Mouse (Mus musculus): ENCODE data around the gene Zfp715. TPM values are rescaled to one million over a fixed set of nuclear protein-coding genes. Genes with fewer than 3 reads are reported as not detected.
A peak's percentile ranks its signal among the peaks of the same experiment; 100 is the strongest.
"Not testable (repeated sequence)": the region's sequence is repeated elsewhere in the genome, so short reads cannot be mapped to it uniquely, and the experiment has no call there.

Zfp715 gene
- polyA plus RNA-seq, 1 experiment from 2014 or later: 3.9 TPM

DNA sequence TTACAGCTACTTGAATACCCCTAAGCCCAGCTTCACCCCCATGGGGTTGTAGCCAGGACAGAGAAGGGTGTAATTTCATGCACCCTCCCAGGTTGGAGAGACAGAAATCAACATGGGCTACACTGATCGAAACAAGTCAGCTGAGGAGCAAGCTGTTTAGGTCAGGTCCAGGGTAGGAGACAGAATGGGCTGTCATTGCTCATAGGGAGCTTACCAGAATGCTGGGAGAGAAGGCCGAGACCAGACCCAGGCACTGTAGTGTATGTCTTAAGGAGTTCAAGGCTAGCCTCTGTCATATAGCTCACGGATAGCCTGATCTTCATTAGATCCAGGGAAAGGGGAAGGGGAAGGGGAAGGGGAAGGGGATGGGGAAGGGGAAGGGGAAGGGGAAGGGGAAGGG lies 30.6 kb downstream of the Zfp715 start:
- no peak for ATAC-seq
- H3K27me3 ChIP-seq (ENCODE audit: insufficient read depth, low read length): no peaks in the 10 kb centered on the region
- no peak overlapping the region for H3K4me3 ChIP-seq (ENCODE audit: low read depth, low read length)
- DNase-seq: no peak
- no peak overlapping the region for H3K9ac ChIP-seq (replicated peaks)
- H3K4me2 ChIP-seq (ENCODE audit: low read depth, low read length): no peak overlapping the region
- H3K36me3 ChIP-seq (replicated peaks; ENCODE audit: insufficient read depth, low read length): no peaks in the 10 kb centered on the region
- H3K4me1 ChIP-seq (ENCODE audit: insufficient read depth): no peaks in the 10 kb centered on the region
- 76% methylated on average over 2 of the region's 3 CpGs for WGBS (ENCODE audit: insufficient replicate concordance)
- no peaks in the 10 kb centered on the region for H3K9me3 ChIP-seq (ENCODE audit: low read length)
- no peak overlapping the region for H3K27ac ChIP-seq (ENCODE audit: low read depth)
- TF ChIP-seq EP300 (IDR thresholded peaks at IDR 0.05; ENCODE audit: low read depth) (no peak), CTCF (IDR thresholded peaks at IDR 0.05; ENCODE audit: low read depth) (no peak)

DNA sequence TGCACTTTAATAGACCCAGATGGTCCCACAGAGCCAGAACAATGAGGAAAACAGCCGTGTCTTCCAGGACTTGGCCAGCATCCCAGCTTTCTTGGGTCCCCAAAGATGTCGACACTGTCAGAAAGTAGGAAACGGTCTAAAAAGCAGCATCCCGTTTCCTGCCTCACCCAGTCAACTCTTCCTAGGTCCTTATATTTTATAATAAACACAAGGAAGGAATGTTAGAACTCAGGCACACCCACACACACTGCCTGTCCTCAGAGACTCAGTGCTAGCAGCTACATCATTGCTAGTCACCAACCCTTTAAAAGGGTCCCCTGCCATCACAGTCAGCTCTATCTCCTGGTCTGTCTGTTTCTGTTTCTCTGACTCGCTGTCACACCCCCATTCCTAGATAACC lies 35.7 kb downstream of the Zfp715 start:
- Histone ChIP-seq H3K4me2 (ENCODE audit: low read depth, low read length) (no peak overlapping the region), H3K27me3 (ENCODE audit: insufficient read depth, low read length) (no peaks in the 10 kb centered on the region), H3K9ac (replicated peaks) (no peak overlapping the region), H3K9me3 (ENCODE audit: low read length) (no peaks in the 10 kb centered on the region), H3K36me3 (replicated peaks; ENCODE audit: insufficient read depth, low read length) (no peaks in the 10 kb centered on the region), H3K4me3 (ENCODE audit: low read depth, low read length) (no peak overlapping the region), H3K4me1 (ENCODE audit: insufficient read depth) (no peaks in the 10 kb centered on the region), H3K27ac (ENCODE audit: low read depth) (no peak overlapping the region)
- DNase-seq: no peak
- no peak for ATAC-seq
- WGBS (ENCODE audit: insufficient replicate concordance): 54% methylated on average over 5 of the region's 5 CpGs
- no peak for TF ChIP-seq EP300 (IDR thresholded peaks at IDR 0.05; ENCODE audit: low read depth)
- no peak for TF ChIP-seq CTCF (IDR thresholded peaks at IDR 0.05; ENCODE audit: low read depth)

- not testable (repeated sequence) for H3K9ac ChIP-seq (replicated peaks); H3K9me3 ChIP-seq (ENCODE audit: low read length); H3K36me3 ChIP-seq (replicated peaks; ENCODE audit: insufficient read depth, low read length); H3K27me3 ChIP-seq (ENCODE audit: insufficient read depth, low read length); ATAC-seq; H3K4me3 ChIP-seq (ENCODE audit: low read depth, low read length); H3K27ac ChIP-seq (ENCODE audit: low read depth); H3K4me2 ChIP-seq (ENCODE audit: low read depth, low read length); DNase-seq; H3K4me1 ChIP-seq (ENCODE audit: insufficient read depth)
- WGBS (ENCODE audit: insufficient replicate concordance): 46% methylated on average over 6 of the region's 7 CpGs
These were observed 36.9 kb downstream of the Zfp715 start for GRCm38 (mm10) chr7:43276178-43276577.

DNA sequence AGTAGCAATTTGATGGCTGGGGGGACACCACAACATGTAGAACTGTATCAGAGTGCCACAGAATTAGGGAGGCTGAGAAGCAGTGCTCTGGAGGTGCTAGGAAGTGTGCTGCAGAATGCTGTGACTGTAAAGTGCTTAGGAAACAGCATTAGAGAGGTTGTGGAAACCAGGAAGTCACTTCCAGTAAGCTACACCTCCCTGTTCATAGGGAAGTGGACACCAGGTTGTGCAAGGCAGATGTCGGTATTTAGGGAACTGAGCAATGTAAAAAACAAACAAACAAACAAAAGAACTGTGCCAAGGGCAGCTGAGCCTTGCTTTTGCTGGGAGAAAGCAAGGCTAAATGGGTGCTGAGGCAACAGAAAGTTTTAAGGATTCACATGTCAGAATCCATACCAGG lies 39.6 kb downstream of the Zfp715 start:
- no peaks in the 10 kb centered on the region for H3K36me3 ChIP-seq (replicated peaks; ENCODE audit: insufficient read depth, low read length)
- TF ChIP-seq EP300 (IDR thresholded peaks at IDR 0.05; ENCODE audit: low read depth) (peak; percentile 58), CTCF (IDR thresholded peaks at IDR 0.05; ENCODE audit: low read depth) (no peak)
- no peaks in the 10 kb centered on the region for H3K27me3 ChIP-seq (ENCODE audit: insufficient read depth, low read length)
- DNase-seq: no peak
- no peak overlapping the region for H3K4me2 ChIP-seq (ENCODE audit: low read depth, low read length)
- no peak overlapping the region for H3K4me3 ChIP-seq (ENCODE audit: low read depth, low read length)
- ATAC-seq: peak; percentile 79
- H3K9ac ChIP-seq (replicated peaks): no peak overlapping the region
- peak overlapping the region; percentile 64; the same call in 1 of the 2 replicates for H3K27ac ChIP-seq (ENCODE audit: low read depth)
- no peaks in the 10 kb centered on the region for H3K9me3 ChIP-seq (ENCODE audit: low read length)
- H3K4me1 ChIP-seq (ENCODE audit: insufficient read depth): no peaks in the 10 kb centered on the region
- WGBS (ENCODE audit: insufficient replicate concordance): 26% methylated on average over 1 of the region's 1 CpGs

GRCm38 (mm10) chr7:43267359-43267758 lies 45.7 kb downstream of the Zfp715 start:
- not testable (repeated sequence) for H3K27ac ChIP-seq (ENCODE audit: low read depth); H3K27me3 ChIP-seq (ENCODE audit: insufficient read depth, low read length); H3K36me3 ChIP-seq (replicated peaks; ENCODE audit: insufficient read depth, low read length); ATAC-seq; H3K4me2 ChIP-seq (ENCODE audit: low read depth, low read length); H3K4me1 ChIP-seq (ENCODE audit: insufficient read depth); H3K9me3 ChIP-seq (ENCODE audit: low read length); H3K4me3 ChIP-seq (ENCODE audit: low read depth, low read length); DNase-seq; H3K9ac ChIP-seq (replicated peaks)
- 84% methylated on average over 13 of the region's 13 CpGs for WGBS (ENCODE audit: insufficient replicate concordance)

- Histone ChIP-seq H3K4me3 (ENCODE audit: low read depth, low read length) (no peak overlapping the region), H3K9me3 (ENCODE audit: low read length) (no peaks in the 10 kb centered on the region), H3K27me3 (ENCODE audit: insufficient read depth, low read length) (no peaks in the 10 kb centered on the region), H3K9ac (replicated peaks) (no peak overlapping the region), H3K4me2 (ENCODE audit: low read depth, low read length) (no peak overlapping the region), H3K4me1 (ENCODE audit: insufficient read depth) (no peaks in the 10 kb centered on the region), H3K36me3 (replicated peaks; ENCODE audit: insufficient read depth, low read length) (no peaks in the 10 kb centered on the region), H3K27ac (ENCODE audit: low read depth) (no peak overlapping the region)
- TF ChIP-seq CTCF (IDR thresholded peaks at IDR 0.05; ENCODE audit: low read depth) (no peak), EP300 (IDR thresholded peaks at IDR 0.05; ENCODE audit: low read depth) (no peak)
- no peak for ATAC-seq
- DNase-seq: no peak
- WGBS (ENCODE audit: insufficient replicate concordance): 76% methylated on average over 7 of the region's 7 CpGs
These were observed 59.6 kb downstream of the Zfp715 start for GRCm38 (mm10) chr7:43253540-43253939.

DNA sequence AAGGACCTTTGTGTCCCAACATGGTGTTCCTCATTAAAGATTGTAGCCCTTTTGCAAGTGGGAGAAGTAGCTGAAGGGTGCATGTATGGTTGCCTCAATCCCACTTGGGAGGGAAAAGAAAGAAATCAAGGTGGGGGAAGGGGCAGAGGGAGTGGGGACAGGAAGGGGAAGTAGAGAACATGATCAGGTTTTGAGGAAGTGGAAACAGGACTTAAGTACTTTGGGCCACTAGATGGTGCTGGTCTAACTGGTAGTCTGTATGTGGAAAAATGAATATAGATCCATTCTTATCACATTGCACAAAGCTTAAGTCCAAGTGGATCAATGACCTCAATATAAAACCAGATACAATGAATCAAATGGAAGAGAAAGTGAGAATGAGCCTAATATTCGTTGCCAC lies 62.4 kb downstream of the Zfp715 start:
- not testable (repeated sequence) for H3K4me3 ChIP-seq (ENCODE audit: low read depth, low read length); DNase-seq; H3K27ac ChIP-seq (ENCODE audit: low read depth); H3K9me3 ChIP-seq (ENCODE audit: low read length); H3K27me3 ChIP-seq (ENCODE audit: insufficient read depth, low read length); H3K9ac ChIP-seq (replicated peaks); H3K4me2 ChIP-seq (ENCODE audit: low read depth, low read length); H3K4me1 ChIP-seq (ENCODE audit: insufficient read depth); H3K36me3 ChIP-seq (replicated peaks; ENCODE audit: insufficient read depth, low read length); ATAC-seq
- TF ChIP-seq CTCF (IDR thresholded peaks at IDR 0.05; ENCODE audit: low read depth): peak; percentile 32; the same call in 1 of the 2 replicates
- 60% methylated on average over 1 of the region's 1 CpGs for WGBS (ENCODE audit: insufficient replicate concordance)

Other genes with a start within 250 kb of the Zfp715 start
- not detected in 2 replicates for gene Zfp936, start 199.1 kb downstream of the Zfp715 start, polyA plus RNA-seq (2015; fragmentation: Nextera tagmentation; extraction: Ambion mirVana)
- gene Siglecf, start 38.0 kb upstream of the Zfp715 start, polyA plus RNA-seq (2015; fragmentation: Nextera tagmentation; extraction: Ambion mirVana): 0.71 and 0.96 TPM in 2 replicates
- 2.9 and 3.5 TPM in 2 replicates for gene Siglecg, start 94.9 kb upstream of the Zfp715 start, polyA plus RNA-seq (2015; fragmentation: Nextera tagmentation; extraction: Ambion mirVana)
- not detected in 2 replicates for gene Lim2, start 114.4 kb upstream of the Zfp715 start, polyA plus RNA-seq (2015; fragmentation: Nextera tagmentation; extraction: Ambion mirVana)
- gene Nkg7, start 123.8 kb upstream of the Zfp715 start, polyA plus RNA-seq (2015; fragmentation: Nextera tagmentation; extraction: Ambion mirVana): 12.6 and 16.2 TPM in 2 replicates
- gene Cldnd2, start 127.5 kb upstream of the Zfp715 start, polyA plus RNA-seq (2015; fragmentation: Nextera tagmentation; extraction: Ambion mirVana): 0.22 TPM in 1 of 2 replicates, not detected in the other
- 759 and 760 TPM in 2 replicates for gene Etfb, start 130.8 kb upstream of the Zfp715 start, polyA plus RNA-seq (2015; fragmentation: Nextera tagmentation; extraction: Ambion mirVana)
- 0.25 TPM in 1 of 2 replicates, not detected in the other for gene Gm45233, start 130.8 kb upstream of the Zfp715 start, polyA plus RNA-seq (2015; fragmentation: Nextera tagmentation; extraction: Ambion mirVana)
- gene Vsig10l, start 149.9 kb upstream of the Zfp715 start, polyA plus RNA-seq (2015; fragmentation: Nextera tagmentation; extraction: Ambion mirVana): 0.70 and 1.4 TPM in 2 replicates
- gene Iglon5, start 176.8 kb upstream of the Zfp715 start, polyA plus RNA-seq (2015; fragmentation: Nextera tagmentation; extraction: Ambion mirVana): not detected in 2 replicates
- not detected in 2 replicates for gene 4931406B18Rik, start 192.6 kb upstream of the Zfp715 start, polyA plus RNA-seq (2015; fragmentation: Nextera tagmentation; extraction: Ambion mirVana)
- 3.9 and 5.1 TPM in 2 replicates for gene Cd33, start 231.1 kb upstream of the Zfp715 start, polyA plus RNA-seq (2015; fragmentation: Nextera tagmentation; extraction: Ambion mirVana)
- 0.14 and 0.26 TPM in 2 replicates for gene Zfp658, start 249.0 kb upstream of the Zfp715 start, polyA plus RNA-seq (2015; fragmentation: Nextera tagmentation; extraction: Ambion mirVana)

Measured in liver, postnatal 0 days (tissue).